Mouse (Mus musculus): ENCODE data around the gene Cstf3. TPM values are rescaled to one million over a fixed set of nuclear protein-coding genes. Genes with fewer than 3 reads are reported as not detected.

Gene Cstf3
- polyA plus RNA-seq, 1 experiment from 2014 or later: 65.7 TPM

Other genes starting within 250 kb of the Cstf3 start
- 1.3 TPM in 2 replicates for gene D430041D05Rik, start 179.5 kb upstream of the Cstf3 start, polyA plus RNA-seq (2015; fragmentation: Nextera tagmentation; extraction: Ambion mirVana)
- gene Hipk3, start 96.1 kb upstream of the Cstf3 start, polyA plus RNA-seq (2015; fragmentation: Nextera tagmentation; extraction: Ambion mirVana): 16.6 and 16.8 TPM in 2 replicates
- gene Tcp11l1, start 121.6 kb downstream of the Cstf3 start, polyA plus RNA-seq (2015; fragmentation: Nextera tagmentation; extraction: Ambion mirVana): 27.3 and 32.2 TPM in 2 replicates
- not detected in 2 replicates for gene Pin1rt1, start 125.9 kb downstream of the Cstf3 start, polyA plus RNA-seq (2015; fragmentation: Nextera tagmentation; extraction: Ambion mirVana)
- 8.6 and 9.1 TPM in 2 replicates for gene Depdc7, start 152.4 kb downstream of the Cstf3 start, polyA plus RNA-seq (2015; fragmentation: Nextera tagmentation; extraction: Ambion mirVana)
- gene Qser1, start 226.2 kb downstream of the Cstf3 start, polyA plus RNA-seq (2015; fragmentation: Nextera tagmentation; extraction: Ambion mirVana): 8.6 and 9.1 TPM in 2 replicates